In the genomic region with DNA sequence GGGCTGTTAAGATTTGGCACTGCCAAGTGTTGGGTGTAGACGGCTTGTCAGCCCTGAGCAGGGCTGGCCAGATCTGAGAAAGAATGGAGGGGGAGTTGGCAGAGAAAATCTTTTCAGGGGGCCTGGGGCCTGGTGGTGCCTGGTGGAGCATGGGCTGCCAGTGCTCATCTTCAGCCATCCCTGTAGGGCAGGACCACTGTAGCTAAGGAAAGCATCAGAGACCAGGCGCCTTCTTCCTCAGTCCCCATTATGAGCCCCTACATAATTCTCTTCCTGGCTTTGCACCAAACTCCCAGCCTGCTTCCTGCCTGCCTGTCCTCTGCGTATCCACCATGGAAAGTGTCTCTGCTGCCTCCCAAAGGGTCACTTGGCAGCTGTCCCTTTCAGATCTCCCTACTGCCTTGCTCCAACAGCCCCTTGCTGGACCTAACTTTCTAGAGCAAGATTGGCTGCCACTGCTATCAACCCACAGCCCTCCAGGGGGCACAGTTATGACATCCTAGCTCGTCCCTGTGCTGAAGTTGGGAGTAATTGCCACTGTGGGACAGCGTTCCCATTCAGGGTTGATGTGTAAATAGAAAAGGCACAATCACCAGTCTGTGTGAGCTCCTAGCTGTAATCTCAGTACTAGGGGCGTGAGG, we compare ENCODE assay signal across 9 mouse cellular contexts. TPM values are rescaled to one million over a fixed set of nuclear protein-coding genes. Genes with fewer than 3 reads are reported as not detected.
DNase-seq lines count a peak whose midpoint lies in the region; ATAC-seq and TF ChIP-seq lines count a peak whose summit lies in the region.
"Had no signal": no experiment of that assay in that cellular context is flagged by ENCODE, and none has a peak within 500 bp of the region (broad histone marks: within the 10 kb centered on the region; RNA-seq: fewer than 3 reads in every experiment).

No protein-coding gene starts in this region.

- no peaks in the 10 kb centered on the region for H3K9me3 ChIP-seq in intestine, postnatal 0 days (ENCODE audit: control insufficient read depth)
- H3K9me3 ChIP-seq in liver, embryonic 15.5 days (replicated peaks), result no peaks in the 10 kb centered on the region
- H3K9me3 ChIP-seq in neural tube, embryonic 13.5 days, result no peaks in the 10 kb centered on the region

- no peak overlapping the region for H3K27ac ChIP-seq in intestine, postnatal 0 days (ENCODE audit: low read depth, low read length)
- no peak overlapping the region for H3K27ac ChIP-seq in liver, embryonic 15.5 days (replicated peaks)
- peak overlapping the region; percentile 46; the same call in 1 of the 2 replicates for H3K27ac ChIP-seq in neural tube, embryonic 13.5 days (replicated peaks)

- DNase-seq in ovary, postnatal 36 days (ENCODE audit: low spot score), result peak; percentile 50
- DNase-seq in ovary, postnatal 10 days (ENCODE audit: low spot score), result no peak
- DNase-seq in brain, embryonic 14.5 days (ENCODE audit: low read depth), result peak; percentile 82
- peak; percentile 53 for DNase-seq in gastrocnemius, postnatal 10 days
- no peak for DNase-seq in T-cell, adult 2 months (ENCODE audit: low spot score)

- H3K27me3 ChIP-seq in intestine, postnatal 0 days (replicated peaks; ENCODE audit: control insufficient read depth, insufficient read depth, low read length), result no peaks in the 10 kb centered on the region
- H3K27me3 ChIP-seq in liver, embryonic 15.5 days, result peaks cover 7% of the 10 kb centered on the region; the same call in 1 of the 2 replicates
- no peaks in the 10 kb centered on the region for H3K27me3 ChIP-seq in neural tube, embryonic 13.5 days

- no peak for TF ChIP-seq POLR2A in brain, embryonic 14.5 days (IDR thresholded peaks at IDR 0.05; ENCODE audit: borderline replicate concordance, extremely low read depth, insufficient read depth, insufficient read length, poor library complexity, severe bottlenecking)

- H3K36me3 ChIP-seq in intestine, postnatal 0 days (ENCODE audit: control insufficient read depth, insufficient read depth), result no peaks in the 10 kb centered on the region
- no peaks in the 10 kb centered on the region for H3K36me3 ChIP-seq in liver, embryonic 15.5 days (replicated peaks)
- no peaks in the 10 kb centered on the region for H3K36me3 ChIP-seq in neural tube, embryonic 13.5 days

- no peak overlapping the region for H3K4me3 ChIP-seq in intestine, postnatal 0 days (ENCODE audit: low read depth, low read length)
- no peak overlapping the region for H3K4me3 ChIP-seq in liver, embryonic 15.5 days (replicated peaks)
- no peak overlapping the region for H3K4me3 ChIP-seq in neural tube, embryonic 13.5 days
- H3K4me3 ChIP-seq: erythroblast, embryonic 14.5 days had no signal

- H3K4me2 ChIP-seq in intestine, postnatal 0 days (replicated peaks; ENCODE audit: low read depth), result no peak overlapping the region
- H3K4me2 ChIP-seq in liver, embryonic 15.5 days, result no peak overlapping the region
- H3K4me2 ChIP-seq in neural tube, embryonic 13.5 days, result no peak overlapping the region

- ATAC-seq in intestine, postnatal 0 days, result peak; percentile 46; the same call in 1 of the 2 replicates
- peak; percentile 54 for ATAC-seq in liver, embryonic 15.5 days (ENCODE audit: insufficient read depth)
- peak; percentile 84 for ATAC-seq in neural tube, embryonic 13.5 days (ENCODE audit: low read depth)

- 31% methylated on average over 6 of the region's 6 CpGs for WGBS in intestine, postnatal 0 days
- 37% methylated on average over 6 of the region's 6 CpGs for WGBS in liver, embryonic 15.5 days (ENCODE audit: insufficient replicate concordance)
- 29% methylated on average over 6 of the region's 6 CpGs for WGBS in neural tube, embryonic 13.5 days

- TF ChIP-seq CTCF in brain, embryonic 14.5 days (IDR thresholded peaks at IDR 0.05; ENCODE audit: borderline replicate concordance, extremely low read depth, insufficient read depth, insufficient read length), result peak; percentile 68
- peak; percentile 94 for TF ChIP-seq CTCF in intestine, postnatal 0 days (IDR thresholded peaks at IDR 0.05; ENCODE audit: low read depth)

- peaks cover 7% of the 10 kb centered on the region; the same call in 1 of the 2 replicates for H3K4me1 ChIP-seq in intestine, postnatal 0 days (replicated peaks; ENCODE audit: control insufficient read depth, insufficient read depth, low read length)
- H3K4me1 ChIP-seq in liver, embryonic 15.5 days (replicated peaks), result peaks cover 37% of the 10 kb centered on the region
- peaks cover 12% of the 10 kb centered on the region for H3K4me1 ChIP-seq in neural tube, embryonic 13.5 days (replicated peaks)

- H3K9ac ChIP-seq in intestine, postnatal 0 days (ENCODE audit: low read depth, low read length), result no peak overlapping the region
- H3K9ac ChIP-seq in liver, embryonic 15.5 days, result no peak overlapping the region
- no peak overlapping the region for H3K9ac ChIP-seq in neural tube, embryonic 13.5 days

RNA-seq across cellular contexts. Expression of a gene that starts 39.2 kb away (rescaled TPM):
- 6.2 and 9.7 TPM in 2 replicates for polyA plus RNA-seq in brain, embryonic 14.5 days (2012; rRNA removed)
- 10 to 100 TPM; 55.0 to 69.1 TPM for total RNA-seq in gastrocnemius, postnatal 10 days (2021)
- 40.0 and 40.4 TPM in 2 replicates for polyA plus RNA-seq in intestine, postnatal 0 days (2015; fragmentation: Nextera tagmentation; extraction: Ambion mirVana)
- polyA plus RNA-seq in liver, embryonic 15.5 days (2015; fragmentation: Nextera tagmentation; extraction: Ambion mirVana), result 67.7 and 77.8 TPM in 2 replicates
- 11.0 and 12.0 TPM in 2 replicates for polyA plus RNA-seq in neural tube, embryonic 13.5 days (2015; fragmentation: Nextera tagmentation; extraction: Ambion mirVana)

Comparison
In these comparisons a context has a peak if more than half of its experiments do, and no peak if none do; other contexts are left out.
1. DNase-seq: peak in ovary, postnatal 36 days (single experiment), brain, embryonic 14.5 days (single experiment) and gastrocnemius, postnatal 10 days (single experiment); none in ovary, postnatal 10 days (single experiment) and T-cell, adult 2 months (single experiment).
2. Peak in every context shown above with its lines, with median percentiles within 50 percentile points of each other: ATAC-seq.